In the genomic region with DNA sequence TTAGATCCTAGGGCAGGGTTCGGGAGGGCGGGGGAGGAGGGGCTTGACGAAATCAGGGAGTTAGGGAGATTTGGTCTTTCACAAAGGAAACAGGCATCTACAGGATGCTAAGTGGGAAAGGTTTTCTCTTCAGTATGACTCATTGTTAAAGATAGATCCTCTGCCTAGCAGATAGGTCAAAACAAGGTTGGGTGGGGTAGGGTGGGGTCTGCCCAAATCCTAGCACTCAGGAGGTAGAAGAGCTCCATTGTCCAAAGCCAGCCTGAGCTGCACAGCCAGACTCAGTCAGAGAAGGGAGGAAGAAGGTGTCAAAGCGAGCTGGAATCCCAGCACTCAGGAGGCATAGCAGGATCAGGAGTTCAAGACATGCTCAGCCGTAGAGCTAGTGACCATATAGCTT, we compare ENCODE assay signal across 18 mouse cellular contexts. TPM values are rescaled to one million over a fixed set of nuclear protein-coding genes. Genes with fewer than 3 reads are reported as not detected.
DNase-seq lines count a peak whose midpoint lies in the region; ATAC-seq and TF ChIP-seq lines count a peak whose summit lies in the region.
"Had no signal": no experiment of that assay in that cellular context is flagged by ENCODE, and none has a peak within 500 bp of the region (broad histone marks: within the 10 kb centered on the region; RNA-seq: fewer than 3 reads in every experiment).

No protein-coding gene starts in this region.

- no peak overlapping the region for H3K4me3 ChIP-seq in heart, embryonic 11.5 days (ENCODE audit: low read depth, low read length)
- peak overlapping the region; percentile 80 for H3K4me3 ChIP-seq in megakaryocyte, embryonic 14.5 days (replicated peaks)
- H3K4me3 ChIP-seq in heart, postnatal 0 days (ENCODE audit: low read depth, low read length): no peak overlapping the region

- DNase-seq in heart, postnatal 25 days (ENCODE audit: low spot score): no peak
- no peak for DNase-seq in heart, postnatal 0 days (ENCODE audit: low spot score)
- DNase-seq in spleen, postnatal 10 days (ENCODE audit: low spot score in 2 of 2): no peak
- no peak for DNase-seq in embryo, embryonic 11 days
- DNase-seq: adrenal gland, postnatal 10 days; forebrain, postnatal 0 days; right cerebral cortex, postnatal 14 days; thymus, postnatal 14 days had no signal

- H3K4me1 ChIP-seq in heart, embryonic 11.5 days (ENCODE audit: control insufficient read depth, insufficient read depth, low read length): peaks cover 17% of the 10 kb centered on the region
- H3K4me1 ChIP-seq in megakaryocyte, embryonic 14.5 days: peaks cover 76% of the 10 kb centered on the region
- H3K4me1 ChIP-seq in heart, postnatal 0 days (ENCODE audit: control insufficient read depth, insufficient read depth): peaks cover 78% of the 10 kb centered on the region

- no peaks in the 10 kb centered on the region for H3K9me3 ChIP-seq in heart, embryonic 11.5 days (replicated peaks; ENCODE audit: control insufficient read depth, low read length)
- no peaks in the 10 kb centered on the region for H3K9me3 ChIP-seq in megakaryocyte, embryonic 14.5 days
- no peaks in the 10 kb centered on the region for H3K9me3 ChIP-seq in heart, postnatal 0 days (replicated peaks; ENCODE audit: control insufficient read depth, low read length)
- H3K9me3 ChIP-seq: hindbrain, embryonic 13.5 days; limb, embryonic 13.5 days had no signal

- TF ChIP-seq CTCF in heart, postnatal 0 days (IDR thresholded peaks at IDR 0.05; ENCODE audit: low read depth): no peak

- no peak for TF ChIP-seq EP300 in heart, postnatal 0 days (IDR thresholded peaks at IDR 0.05; ENCODE audit: low read depth)

- intact Hi-C loops in heart, postnatal 25 days (cut with DNase I): loop anchor here (5.0 kb wide), 1 partner anchor 70 kb away; the partner anchor contains the start of genes Fv1 and Miip

- no peaks in the 10 kb centered on the region for H3K27me3 ChIP-seq in heart, embryonic 11.5 days (ENCODE audit: control insufficient read depth, insufficient read depth, low read length)
- peaks cover 15% of the 10 kb centered on the region for H3K27me3 ChIP-seq in megakaryocyte, embryonic 14.5 days (replicated peaks)
- H3K27me3 ChIP-seq in heart, postnatal 0 days (ENCODE audit: control insufficient read depth, insufficient read depth, low read length): no peaks in the 10 kb centered on the region
- H3K27me3 ChIP-seq: limb, embryonic 13.5 days had no signal

- H3K36me3 ChIP-seq in heart, embryonic 11.5 days (ENCODE audit: control insufficient read depth, insufficient read depth, low read length): no peaks in the 10 kb centered on the region
- H3K36me3 ChIP-seq in megakaryocyte, embryonic 14.5 days (replicated peaks; ENCODE audit: low read length): peaks cover 5% of the 10 kb centered on the region
- no peaks in the 10 kb centered on the region for H3K36me3 ChIP-seq in heart, postnatal 0 days (replicated peaks; ENCODE audit: control insufficient read depth, insufficient read depth, low read length)
- H3K36me3 ChIP-seq: hindbrain, embryonic 13.5 days; limb, embryonic 13.5 days had no signal

- ATAC-seq in heart, embryonic 11.5 days (replicated peaks; ENCODE audit: insufficient number of reproducible peaks, low FRiP score, low TSS enrichment): no peak
- ATAC-seq in megakaryocyte, adult 5-6 weeks (ENCODE audit: poor library complexity, severe bottlenecking): no peak
- ATAC-seq in heart, postnatal 0 days (ENCODE audit: insufficient read depth, low read depth): no peak
- no peak for ATAC-seq in inflammation-experienced regulatory T-cells, adult 6 months
- ATAC-seq: forebrain, postnatal 0 days had no signal

- H3K4me2 ChIP-seq in heart, embryonic 11.5 days: peak overlapping the region; percentile 87; the same call in 1 of the 2 replicates
- peak overlapping the region; percentile 94; the same call in 1 of the 2 replicates for H3K4me2 ChIP-seq in heart, postnatal 0 days (ENCODE audit: low read depth, low read length)

- WGBS in heart, embryonic 11.5 days (ENCODE audit: insufficient replicate concordance): 51% methylated on average over 5 of the region's 5 CpGs
- WGBS in heart, postnatal 0 days: 43% methylated on average over 5 of the region's 5 CpGs

- H3K27ac ChIP-seq in heart, embryonic 11.5 days (ENCODE audit: low read depth, low read length): no peak overlapping the region
- peak overlapping the region; percentile 76 for H3K27ac ChIP-seq in heart, postnatal 0 days (ENCODE audit: low read depth)
- H3K27ac ChIP-seq: hindbrain, embryonic 13.5 days had no signal

- H3K9ac ChIP-seq in heart, embryonic 11.5 days (ENCODE audit: low read depth, low read length): no peak overlapping the region
- no peak overlapping the region for H3K9ac ChIP-seq in heart, postnatal 0 days (replicated peaks; ENCODE audit: low read depth, low read length)

RNA-seq across cellular contexts. Expression of gene Plod1, which starts 0.9 kb away (rescaled TPM):
- polyA plus RNA-seq in heart, embryonic 11.5 days (2014; fragmentation: Nextera tagmentation; extraction: Ambion mirVana): 40.1 and 50.2 TPM in 2 replicates
- total RNA-seq in heart, postnatal 25 days (2021): 10 to 100 TPM; 79.5 to 97.6 TPM
- 11.8 and 14.9 TPM in 2 replicates for polyA plus RNA-seq in megakaryocyte, embryonic 14.5 days (2012; ENCODE audit: insufficient read depth, low replicate concordance)
- 10.5 TPM in 2 replicates for total RNA-seq in megakaryocyte, adult 5-6 weeks (2015)
- 22.9 and 25.7 TPM in 2 replicates for total RNA-seq in megakaryocyte, adult 5-6 weeks (2017)
- total RNA-seq in heart, postnatal 0 days (2014; rRNA removed; ENCODE audit: low replicate concordance): 84.0 and 107 TPM in 2 replicates
- polyA plus RNA-seq in heart, postnatal 0 days (2015; fragmentation: Nextera tagmentation; extraction: Ambion mirVana): 48.9 and 55.6 TPM in 2 replicates
- 1 to 10 TPM; 1.3 to 4.5 (median 3.1) TPM for polyA plus RNA-seq in inflammation-experienced regulatory T-cells, adult 6 months (2017; shearing (Covaris generic))

RNA-seq across cellular contexts. Expression of gene 2510039O18Rik, which starts 3.2 kb away (rescaled TPM):
- 16.4 and 16.5 TPM in 2 replicates for polyA plus RNA-seq in heart, embryonic 11.5 days (2014; fragmentation: Nextera tagmentation; extraction: Ambion mirVana)
- total RNA-seq in heart, postnatal 25 days (2021): 10 to 100 TPM; 36.4 to 39.3 TPM
- 87.3 and 131 TPM in 2 replicates for polyA plus RNA-seq in megakaryocyte, embryonic 14.5 days (2012; ENCODE audit: insufficient read depth, low replicate concordance)
- total RNA-seq in megakaryocyte, adult 5-6 weeks (2015): 39.4 and 41.4 TPM in 2 replicates
- 42.1 and 45.5 TPM in 2 replicates for total RNA-seq in megakaryocyte, adult 5-6 weeks (2017)
- 76.2 and 82.2 TPM in 2 replicates for total RNA-seq in heart, postnatal 0 days (2014; rRNA removed; ENCODE audit: low replicate concordance)
- 8.9 and 10.4 TPM in 2 replicates for polyA plus RNA-seq in heart, postnatal 0 days (2015; fragmentation: Nextera tagmentation; extraction: Ambion mirVana)
- 10 to 100 TPM in 1 of 3 experiments, 1 to 10 TPM in 2; 7.2 to 11.6 (median 8.3) TPM for polyA plus RNA-seq in inflammation-experienced regulatory T-cells, adult 6 months (2017; shearing (Covaris generic))

RNA-seq across cellular contexts. Expression of gene Mfn2, which starts 33.0 kb away (rescaled TPM):
- polyA plus RNA-seq in heart, embryonic 11.5 days (2014; fragmentation: Nextera tagmentation; extraction: Ambion mirVana): 61.8 and 95.4 TPM in 2 replicates
- total RNA-seq in heart, postnatal 25 days (2021): 100 to 1,000 TPM; 689 to 706 TPM
- polyA plus RNA-seq in megakaryocyte, embryonic 14.5 days (2012; ENCODE audit: insufficient read depth, low replicate concordance): 19.0 and 25.4 TPM in 2 replicates
- total RNA-seq in megakaryocyte, adult 5-6 weeks (2015): 12.5 and 12.7 TPM in 2 replicates
- 15.7 and 17.4 TPM in 2 replicates for total RNA-seq in megakaryocyte, adult 5-6 weeks (2017)
- total RNA-seq in heart, postnatal 0 days (2014; rRNA removed; ENCODE audit: low replicate concordance): 251 and 256 TPM in 2 replicates
- 188 and 230 TPM in 2 replicates for polyA plus RNA-seq in heart, postnatal 0 days (2015; fragmentation: Nextera tagmentation; extraction: Ambion mirVana)
- polyA plus RNA-seq in inflammation-experienced regulatory T-cells, adult 6 months (2017; shearing (Covaris generic)): 10 to 100 TPM; 20.5 to 25.5 (median 21.2) TPM

RNA-seq across cellular contexts. Expression of gene Nppb, which starts 48.1 kb away (rescaled TPM):
- 305 and 336 TPM in 2 replicates for polyA plus RNA-seq in heart, embryonic 11.5 days (2014; fragmentation: Nextera tagmentation; extraction: Ambion mirVana)
- total RNA-seq in heart, postnatal 25 days (2021): 100 to 1,000 TPM; 169 to 448 TPM
- polyA plus RNA-seq in megakaryocyte, embryonic 14.5 days (2012; ENCODE audit: insufficient read depth, low replicate concordance): not detected in 2 replicates
- total RNA-seq in megakaryocyte, adult 5-6 weeks (2015): not detected in 2 replicates
- total RNA-seq in megakaryocyte, adult 5-6 weeks (2017): not detected in 2 replicates
- 831 and 1,183 TPM in 2 replicates for total RNA-seq in heart, postnatal 0 days (2014; rRNA removed; ENCODE audit: low replicate concordance)
- 188 and 473 TPM in 2 replicates for polyA plus RNA-seq in heart, postnatal 0 days (2015; fragmentation: Nextera tagmentation; extraction: Ambion mirVana)
- not detected for polyA plus RNA-seq in inflammation-experienced regulatory T-cells, adult 6 months (2017; shearing (Covaris generic))
- total RNA-seq: adrenal gland, postnatal 10 days; forebrain, postnatal 0 days; gastrocnemius, postnatal 4 days; layer of hippocampus, postnatal 25 days had no signal
- polyA plus RNA-seq: cortical plate, adult 2 months; erythroblast, embryonic 14.5 days; limb, embryonic 13.5 days had no signal
